Mouse (Mus musculus): ENCODE data around the gene Nfkbil1. TPM values are rescaled to one million over a fixed set of nuclear protein-coding genes. Genes with fewer than 3 reads are reported as not detected.
"Not testable (repeated sequence)": the region's sequence is repeated elsewhere in the genome, so short reads cannot be mapped to it uniquely, and the experiment has no call there.

Nfkbil1 gene
- polyA plus RNA-seq, 1 experiment from 2014 or later, result 3.1 TPM

DNA sequence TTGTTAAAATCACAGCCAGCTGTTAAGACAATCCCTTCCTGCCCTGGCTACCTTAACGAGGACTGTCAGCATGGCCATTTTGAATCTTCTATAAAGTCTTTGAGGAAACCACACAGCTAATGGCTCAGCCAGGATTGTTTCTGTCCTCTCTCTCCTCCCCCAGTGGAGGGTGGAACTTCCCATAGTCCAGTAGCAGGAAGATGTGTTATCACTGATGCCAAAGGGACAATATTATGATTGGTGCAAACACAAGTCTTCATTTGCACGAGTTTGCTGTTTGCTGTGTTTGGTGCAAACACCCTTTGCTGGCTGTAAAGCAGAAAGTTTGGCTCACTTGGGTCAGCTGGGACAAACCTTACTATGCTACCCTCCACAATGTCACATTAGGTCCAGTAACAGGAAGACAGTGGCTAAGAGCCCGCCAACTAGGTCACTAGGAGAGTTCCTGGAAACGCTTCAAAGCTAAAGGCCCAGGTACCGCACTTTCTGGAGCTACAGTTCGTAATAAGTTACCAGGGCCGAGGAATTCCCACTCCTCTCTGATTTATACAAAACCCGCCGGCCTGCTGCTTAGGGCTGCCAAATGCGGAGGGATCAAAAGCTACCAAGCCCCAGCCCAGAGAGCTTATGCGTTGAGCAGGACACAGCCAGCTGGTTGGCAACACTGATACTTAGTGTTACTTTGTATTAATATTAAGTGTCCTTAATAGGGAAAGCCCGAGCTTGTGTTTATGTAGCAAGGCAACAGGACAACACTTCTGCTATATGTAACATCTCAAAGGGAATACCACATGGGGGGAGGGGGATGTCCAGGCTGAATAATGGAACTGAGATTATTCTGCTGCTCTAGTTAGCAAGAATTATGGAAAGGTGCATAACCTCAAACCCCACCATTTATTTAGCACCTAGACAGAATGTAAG, 5.1 kb upstream of the Nfkbil1 start:
- H3K9me3 ChIP-seq (ENCODE audit: control insufficient read depth, low read length), result no peaks in the 10 kb centered on the region
- peak overlapping the region; percentile 98 to 99 for H3K27ac ChIP-seq (replicated peaks in 1 of 2; ENCODE audit: control insufficient read depth in 1 of 2, insufficient read depth in 1 of 2, low read depth in 2 of 2, low read length in 2 of 2)
- peaks cover 17 to 41% of the 10 kb centered on the region in 2 experiments for H3K4me1 ChIP-seq (ENCODE audit: control insufficient read depth in 2 of 2, insufficient read depth in 2 of 2, low read length in 2 of 2)
- H3K36me3 ChIP-seq (ENCODE audit: control insufficient read depth, insufficient read depth, low read length), result peaks cover 39% of the 10 kb centered on the region
- H3K9ac ChIP-seq (ENCODE audit: low read length), result peak overlapping the region; percentile 100
- no peak for ATAC-seq (ENCODE audit: insufficient number of reproducible peaks, insufficient read depth, low FRiP score, low read depth)
- peak overlapping the region; percentile 66 for H3K4me2 ChIP-seq (ENCODE audit: low read length)
- WGBS, result 32% methylated on average over 12 of the region's 12 CpGs
- peak overlapping the region in 1 of 2 experiments; percentile 95; a peak in 3 of 4 replicates for H3K4me3 ChIP-seq (ENCODE audit: control insufficient read depth in 1 of 2, insufficient read depth in 1 of 2, low read depth in 1 of 2, low read length in 2 of 2)
- H3K27me3 ChIP-seq (ENCODE audit: control insufficient read depth, insufficient read depth, low read length), result no peaks in the 10 kb centered on the region

DNA sequence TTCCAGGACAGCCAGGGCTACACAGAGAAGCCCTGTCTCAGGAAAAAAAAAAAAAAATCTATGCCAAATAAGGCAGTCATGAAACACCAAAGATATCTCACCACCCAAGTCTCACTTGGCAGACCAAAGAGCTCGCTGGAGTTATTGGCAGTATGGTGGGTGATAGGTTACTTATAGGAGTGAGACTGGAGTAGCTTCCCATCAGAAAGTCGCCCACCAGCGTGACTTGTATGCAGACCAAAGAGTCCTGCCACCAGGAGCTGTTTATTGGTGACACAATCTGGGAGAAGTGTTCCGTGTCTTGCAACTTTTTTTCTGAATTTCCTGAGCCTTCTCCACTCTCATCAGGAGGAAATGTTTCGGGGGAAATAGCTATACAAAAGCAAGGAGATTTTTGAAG, 4.1 kb upstream of the Nfkbil1 start:
- 79% methylated on average over 5 of the region's 5 CpGs for WGBS
- ATAC-seq (ENCODE audit: insufficient number of reproducible peaks, insufficient read depth, low FRiP score, low read depth), result no peak
- H3K9ac ChIP-seq (ENCODE audit: low read length), result no peak overlapping the region
- peaks cover 30% of the 10 kb centered on the region for H3K36me3 ChIP-seq (ENCODE audit: control insufficient read depth, insufficient read depth, low read length)
- peak overlapping the region in 1 of 2 experiments; percentile 98; a peak in 1 of 4 replicates for H3K27ac ChIP-seq (replicated peaks in 1 of 2; ENCODE audit: control insufficient read depth in 1 of 2, insufficient read depth in 1 of 2, low read depth in 2 of 2, low read length in 2 of 2)
- no peak overlapping the region for H3K4me2 ChIP-seq (ENCODE audit: low read length)
- peaks cover 15 to 32% of the 10 kb centered on the region in 2 experiments for H3K4me1 ChIP-seq (ENCODE audit: control insufficient read depth in 2 of 2, insufficient read depth in 2 of 2, low read length in 2 of 2)
- H3K27me3 ChIP-seq (ENCODE audit: control insufficient read depth, insufficient read depth, low read length), result no peaks in the 10 kb centered on the region
- no peaks in the 10 kb centered on the region for H3K9me3 ChIP-seq (ENCODE audit: control insufficient read depth, low read length)
- no peak overlapping the region for H3K4me3 ChIP-seq (ENCODE audit: control insufficient read depth in 1 of 2, insufficient read depth in 1 of 2, low read depth in 1 of 2, low read length in 2 of 2)

DNA sequence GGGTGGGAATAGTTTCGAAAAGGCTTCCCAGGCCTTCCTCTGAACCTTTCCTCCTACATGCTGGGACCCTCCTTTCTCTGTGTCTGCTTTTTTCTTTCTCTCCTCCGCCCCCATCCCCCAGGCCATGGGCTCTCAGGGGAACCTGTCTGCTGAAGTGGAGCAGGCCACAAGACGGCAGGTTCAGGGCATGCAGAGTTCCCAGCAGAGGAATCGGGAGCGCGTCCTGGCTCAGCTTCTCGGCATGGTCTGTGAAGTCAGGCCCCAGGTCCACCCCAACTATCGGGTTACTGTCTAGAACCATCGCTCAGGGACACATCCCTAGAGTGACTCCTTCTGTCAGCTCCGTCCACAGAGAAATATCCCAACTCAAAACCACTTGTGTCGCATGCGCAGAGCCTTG, 1.9 kb upstream of the Nfkbil1 start:
- no peak for ATAC-seq (ENCODE audit: insufficient number of reproducible peaks, insufficient read depth, low FRiP score, low read depth)
- no peaks in the 10 kb centered on the region for H3K9me3 ChIP-seq (ENCODE audit: control insufficient read depth, low read length)
- no peak overlapping the region for H3K4me2 ChIP-seq (ENCODE audit: low read length)
- H3K4me1 ChIP-seq (ENCODE audit: control insufficient read depth in 2 of 2, insufficient read depth in 2 of 2, low read length in 2 of 2), result peaks cover 8 to 26% of the 10 kb centered on the region in 2 experiments
- 81% methylated on average over 12 of the region's 12 CpGs for WGBS
- no peaks in the 10 kb centered on the region for H3K27me3 ChIP-seq (ENCODE audit: control insufficient read depth, insufficient read depth, low read length)
- H3K4me3 ChIP-seq (ENCODE audit: control insufficient read depth in 1 of 2, insufficient read depth in 1 of 2, low read depth in 1 of 2, low read length in 2 of 2), result no peak overlapping the region
- H3K27ac ChIP-seq (replicated peaks in 1 of 2; ENCODE audit: control insufficient read depth in 1 of 2, insufficient read depth in 1 of 2, low read depth in 2 of 2, low read length in 2 of 2), result no peak overlapping the region
- H3K36me3 ChIP-seq (ENCODE audit: control insufficient read depth, insufficient read depth, low read length), result peaks cover 27% of the 10 kb centered on the region
- no peak overlapping the region for H3K9ac ChIP-seq (ENCODE audit: low read length)

DNA sequence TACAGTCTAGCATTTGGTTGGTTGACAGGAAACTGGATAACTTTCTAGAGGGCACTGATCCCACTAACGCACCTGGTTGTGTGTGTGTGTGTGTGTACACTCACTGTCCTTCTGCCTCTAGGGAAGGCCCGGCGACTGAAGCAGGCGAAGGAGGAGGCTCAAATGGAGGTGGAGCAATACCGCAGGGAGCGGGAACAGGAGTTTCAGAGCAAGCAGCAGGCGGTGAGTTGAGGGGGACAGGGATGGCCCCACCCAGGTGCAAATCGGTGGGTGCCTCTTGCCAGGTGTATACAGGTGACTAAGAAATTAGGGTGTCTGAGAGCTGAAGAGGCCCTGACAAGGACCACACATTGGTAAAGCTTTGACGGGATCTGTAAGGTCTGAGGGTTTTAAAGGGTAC, 1.4 kb upstream of the Nfkbil1 start:
- H3K4me2 ChIP-seq (ENCODE audit: low read length), result peak overlapping the region; percentile 82; the same call in 1 of the 2 replicates
- no peaks in the 10 kb centered on the region for H3K27me3 ChIP-seq (ENCODE audit: control insufficient read depth, insufficient read depth, low read length)
- H3K9ac ChIP-seq (ENCODE audit: low read length), result no peak overlapping the region
- no peaks in the 10 kb centered on the region for H3K9me3 ChIP-seq (ENCODE audit: control insufficient read depth, low read length)
- H3K27ac ChIP-seq (replicated peaks in 1 of 2; ENCODE audit: control insufficient read depth in 1 of 2, insufficient read depth in 1 of 2, low read depth in 2 of 2, low read length in 2 of 2), result no peak overlapping the region
- H3K36me3 ChIP-seq (ENCODE audit: control insufficient read depth, insufficient read depth, low read length), result peaks cover 32% of the 10 kb centered on the region
- peaks cover 8 to 31% of the 10 kb centered on the region in 2 experiments for H3K4me1 ChIP-seq (ENCODE audit: control insufficient read depth in 2 of 2, insufficient read depth in 2 of 2, low read length in 2 of 2)
- ATAC-seq (ENCODE audit: insufficient number of reproducible peaks, insufficient read depth, low FRiP score, low read depth), result no peak
- 63% methylated on average over 9 of the region's 9 CpGs for WGBS
- no peak overlapping the region for H3K4me3 ChIP-seq (ENCODE audit: control insufficient read depth in 1 of 2, insufficient read depth in 1 of 2, low read depth in 1 of 2, low read length in 2 of 2)

DNA sequence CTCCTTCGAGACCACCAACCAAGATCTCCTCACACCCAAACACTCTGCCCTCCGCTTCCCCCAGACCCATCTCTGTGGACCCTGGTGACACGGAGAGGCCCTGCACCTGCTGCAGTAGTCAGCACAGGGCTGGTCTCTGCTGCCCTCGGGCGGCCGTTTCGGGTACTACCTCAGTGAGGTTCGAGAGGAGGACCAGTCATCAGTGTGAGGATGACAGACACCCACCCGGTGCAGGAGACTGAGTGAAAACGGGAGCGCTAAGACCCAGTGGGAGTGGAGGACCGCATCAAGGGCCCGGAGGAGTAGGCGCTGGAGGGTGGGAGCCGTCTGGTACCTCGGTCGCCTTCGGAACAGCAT, 776 bp upstream of the Nfkbil1 start:
- peak; percentile 55 for ATAC-seq (ENCODE audit: insufficient number of reproducible peaks, insufficient read depth, low FRiP score, low read depth)
- H3K27ac ChIP-seq (replicated peaks in 1 of 2; ENCODE audit: control insufficient read depth in 1 of 2, insufficient read depth in 1 of 2, low read depth in 2 of 2, low read length in 2 of 2), result peak overlapping the region; percentile 86 to 93
- no peaks in the 10 kb centered on the region for H3K27me3 ChIP-seq (ENCODE audit: control insufficient read depth, insufficient read depth, low read length)
- no peaks in the 10 kb centered on the region for H3K9me3 ChIP-seq (ENCODE audit: control insufficient read depth, low read length)
- H3K4me1 ChIP-seq (ENCODE audit: control insufficient read depth in 2 of 2, insufficient read depth in 2 of 2, low read length in 2 of 2), result peaks cover 10 to 36% of the 10 kb centered on the region in 2 experiments
- H3K4me3 ChIP-seq (ENCODE audit: control insufficient read depth in 1 of 2, insufficient read depth in 1 of 2, low read depth in 1 of 2, low read length in 2 of 2), result peak overlapping the region; percentile 67 to 79
- H3K36me3 ChIP-seq (ENCODE audit: control insufficient read depth, insufficient read depth, low read length), result peaks cover 33% of the 10 kb centered on the region
- 1% methylated on average over 18 of the region's 18 CpGs for WGBS
- peak overlapping the region; percentile 91 for H3K9ac ChIP-seq (ENCODE audit: low read length)
- peak overlapping the region; percentile 82 for H3K4me2 ChIP-seq (ENCODE audit: low read length)

DNA sequence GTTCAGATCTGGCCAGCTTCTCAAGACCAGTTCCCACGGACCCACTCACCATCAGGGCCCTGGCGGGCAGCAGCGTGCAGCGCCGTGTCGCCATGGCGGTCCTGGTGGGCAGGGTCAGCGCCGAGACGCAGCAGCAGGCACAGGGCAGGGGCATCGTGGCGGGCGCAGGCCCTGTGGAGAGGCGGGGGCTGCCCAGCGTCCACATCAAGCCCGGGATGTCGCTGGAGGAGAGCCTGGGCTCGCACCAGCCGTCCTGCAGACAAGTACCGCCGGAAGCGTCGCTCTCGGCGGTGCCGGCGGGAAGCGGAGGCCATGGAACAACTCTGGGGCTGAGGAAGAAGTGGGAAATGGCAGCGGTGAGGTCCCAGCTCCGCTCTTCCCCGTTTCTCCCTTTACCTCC, 689 bp downstream of the Nfkbil1 start:
- no peak for ATAC-seq (ENCODE audit: insufficient number of reproducible peaks, insufficient read depth, low FRiP score, low read depth)
- 4% methylated on average over 31 of the region's 31 CpGs for WGBS
- peaks cover 7 to 25% of the 10 kb centered on the region in 2 experiments for H3K4me1 ChIP-seq (ENCODE audit: control insufficient read depth in 2 of 2, insufficient read depth in 2 of 2, low read length in 2 of 2)

DNA sequence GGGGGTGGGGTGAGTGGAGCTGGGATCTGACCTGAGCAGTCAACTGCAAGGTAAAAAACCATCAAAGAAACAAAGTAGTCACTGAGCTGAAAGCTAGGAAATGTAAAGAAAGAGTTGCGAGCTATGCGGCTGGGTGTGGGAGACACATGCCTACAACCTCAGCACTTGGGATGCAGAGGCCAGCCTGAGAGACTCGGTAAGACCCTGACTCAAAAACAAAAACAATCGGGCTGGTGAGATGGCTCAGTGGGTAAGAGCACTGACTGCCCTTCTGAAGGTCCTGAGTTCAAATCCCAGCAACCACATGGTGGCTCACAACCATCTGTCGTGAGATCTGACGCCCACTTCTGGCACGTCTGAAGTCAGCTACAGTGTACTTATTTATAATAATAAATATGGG, 1.5 kb downstream of the Nfkbil1 start:
- H3K9ac ChIP-seq (ENCODE audit: low read length), result not testable (repeated sequence)
- WGBS, result 87% methylated on average over 7 of the region's 7 CpGs

More for the DNA sequence above, 689 bp downstream of the Nfkbil1 start:
- H3K36me3 ChIP-seq (ENCODE audit: control insufficient read depth, insufficient read depth, low read length), result peaks cover 47% of the 10 kb centered on the region
- H3K9ac ChIP-seq (ENCODE audit: low read length), result peak overlapping the region; percentile 91
- no peaks in the 10 kb centered on the region for H3K9me3 ChIP-seq (ENCODE audit: control insufficient read depth, low read length)
- peak overlapping the region; percentile 82 for H3K4me2 ChIP-seq (ENCODE audit: low read length)
- no peaks in the 10 kb centered on the region for H3K27me3 ChIP-seq (ENCODE audit: control insufficient read depth, insufficient read depth, low read length)
- peak overlapping the region; percentile 67 to 79 for H3K4me3 ChIP-seq (ENCODE audit: control insufficient read depth in 1 of 2, insufficient read depth in 1 of 2, low read depth in 1 of 2, low read length in 2 of 2)
- H3K27ac ChIP-seq (replicated peaks in 1 of 2; ENCODE audit: control insufficient read depth in 1 of 2, insufficient read depth in 1 of 2, low read depth in 2 of 2, low read length in 2 of 2), result peak overlapping the region; percentile 86 to 94

More for the DNA sequence above, 1.5 kb downstream of the Nfkbil1 start:
- H3K4me1 ChIP-seq (ENCODE audit: control insufficient read depth in 2 of 2, insufficient read depth in 2 of 2, low read length in 2 of 2), result peaks cover 7 to 25% of the 10 kb centered on the region in 2 experiments
- not testable (repeated sequence) for H3K9me3 ChIP-seq (ENCODE audit: control insufficient read depth, low read length); ATAC-seq (ENCODE audit: insufficient number of reproducible peaks, insufficient read depth, low FRiP score, low read depth); H3K27me3 ChIP-seq (ENCODE audit: control insufficient read depth, insufficient read depth, low read length)
- peaks cover 55% of the 10 kb centered on the region for H3K36me3 ChIP-seq (ENCODE audit: control insufficient read depth, insufficient read depth, low read length)
- peak overlapping the region; percentile 82 for H3K4me2 ChIP-seq (ENCODE audit: low read length)
- H3K4me3 ChIP-seq (ENCODE audit: control insufficient read depth in 1 of 2, insufficient read depth in 1 of 2, low read depth in 1 of 2, low read length in 2 of 2), result peak overlapping the region in 1 of 2 experiments; percentile 67; a peak in 2 of 4 replicates
- peak overlapping the region; percentile 63 to 86; a peak in 3 of 4 replicates for H3K27ac ChIP-seq (replicated peaks in 1 of 2; ENCODE audit: control insufficient read depth in 1 of 2, insufficient read depth in 1 of 2, low read depth in 2 of 2, low read length in 2 of 2)

Data from heart, embryonic 14.5 days (tissue).